Mouse (Mus musculus) lung, postnatal 36 days (tissue): ENCODE data around the gene Fam92b.

Experiments used
- DNase-seq: peaks from one replicate; pipeline ENCODE4 v3.0.0; 2022; ENCODE audit warnings: mixed read lengths

Gene Fam92b

GRCm38 (mm10) chr8:120189440-120189839 lies 12.2 kb upstream of the Fam92b start:
- DNase-seq: no peak

- DNase-seq: peak; percentile 47
Measured at GRCm38 (mm10) chr8:120188510-120188909, 11.2 kb upstream of the Fam92b start.

GRCm38 (mm10) chr8:120186454-120186853 lies 9.2 kb upstream of the Fam92b start:
- peak; percentile 78 for DNase-seq

- peak; percentile 56 for DNase-seq
Measured at GRCm38 (mm10) chr8:120184850-120185792, 7.9 kb upstream of the Fam92b start.

GRCm38 (mm10) chr8:120184366-120184765 lies 7.1 kb upstream of the Fam92b start:
- no peak for DNase-seq

- DNase-seq: no peak
Measured at GRCm38 (mm10) chr8:120181861-120182414, 4.7 kb upstream of the Fam92b start.

GRCm38 (mm10) chr8:120181274-120181673 lies 4.0 kb upstream of the Fam92b start:
- no peak for DNase-seq

- no peak for DNase-seq
Measured at GRCm38 (mm10) chr8:120180445-120180970, 3.2 kb upstream of the Fam92b start.

GRCm38 (mm10) chr8:120179027-120179431 lies 1.8 kb upstream of the Fam92b start:
- peak; percentile 93 for DNase-seq

- no peak for DNase-seq
Measured at GRCm38 (mm10) chr8:120178124-120178514, 853 bp upstream of the Fam92b start.

GRCm38 (mm10) chr8:120176605-120177004 lies 661 bp downstream of the Fam92b start:
- DNase-seq: no peak

GRCm38 (mm10) chr8:120174606-120175005 lies 2.7 kb downstream of the Fam92b start:
- no peak for DNase-seq

GRCm38 (mm10) chr8:120173195-120173594 lies 4.1 kb downstream of the Fam92b start:
- DNase-seq: no peak

- no peak for DNase-seq
Measured at GRCm38 (mm10) chr8:120169119-120169518, 8.1 kb downstream of the Fam92b start.

GRCm38 (mm10) chr8:120167821-120168220 lies 9.4 kb downstream of the Fam92b start:
- no peak for DNase-seq

GRCm38 (mm10) chr8:120167136-120167535 lies 10.1 kb downstream of the Fam92b start:
- no peak for DNase-seq

- no peak for DNase-seq
Measured at GRCm38 (mm10) chr8:120164026-120164425, 13.2 kb downstream of the Fam92b start.

GRCm38 (mm10) chr8:120163376-120163775 lies 13.9 kb downstream of the Fam92b start:
- DNase-seq: no peak

GRCm38 (mm10) chr8:120162404-120162752 lies 14.9 kb downstream of the Fam92b start:
- DNase-seq: no peak

- DNase-seq: peak; percentile 15
Measured at GRCm38 (mm10) chr8:120161658-120162403, 15.4 kb downstream of the Fam92b start.

GRCm38 (mm10) chr8:120160366-120160765 lies 16.9 kb downstream of the Fam92b start:
- no peak for DNase-seq

GRCm38 (mm10) chr8:120152636-120153035 lies 24.6 kb downstream of the Fam92b start:
- DNase-seq: peak; percentile 73

GRCm38 (mm10) chr8:120151151-120151550 lies 26.1 kb downstream of the Fam92b start:
- DNase-seq: no peak
